Mouse (Mus musculus) intestine, postnatal 0 days (tissue): ENCODE data around the gene Tmprss3. TPM values are rescaled to one million over a fixed set of nuclear protein-coding genes. Genes with fewer than 3 reads are reported as not detected.

ENCODE experiments used
- ATAC-seq: fragments of 200-750 bp; cut with Nextera tagmentation; 2 replicates; pipeline ENCODE4 v1.8.0; 2017; ENCODE audit warnings: mild to moderate bottlenecking, moderate TSS enrichment, moderate library complexity
- H3K27ac ChIP-seq: fragments of 300-500 bp; sonication (generic); 2 replicates; pipeline ENCODE4 v1.5.1; 2014; ENCODE audit warnings: mild to moderate bottlenecking, low read depth, low read length, moderate library complexity
- H3K27me3 ChIP-seq: fragments of 300-500 bp; sonication (generic); replicated peaks from 2 replicates; pipeline ENCODE4 v1.6.1; 2014; ENCODE audit warnings: low read length, mixed read lengths; ENCODE audit not compliant: control insufficient read depth, insufficient read depth
- H3K36me3 ChIP-seq: fragments of 300-500 bp; sonication (generic); 2 replicates; pipeline ENCODE4 v1.6.1; 2014; ENCODE audit warnings: mild to moderate bottlenecking, moderate library complexity; ENCODE audit not compliant: control insufficient read depth, insufficient read depth
- H3K4me1 ChIP-seq: fragments of 300-500 bp; sonication (generic); replicated peaks from 2 replicates; pipeline ENCODE4 v1.6.1; 2014; ENCODE audit warnings: antibody characterized with exemption, low read length, mixed read lengths; ENCODE audit not compliant: control insufficient read depth, insufficient read depth
- H3K4me2 ChIP-seq: fragments of 300-500 bp; sonication (generic); replicated peaks from 2 replicates; pipeline ENCODE4 v1.6.1; 2014; ENCODE audit warnings: low read depth, mild to moderate bottlenecking, moderate library complexity
- H3K4me3 ChIP-seq: fragments of 300-500 bp; sonication (generic); 2 replicates; pipeline ENCODE4 v1.5.1; 2014; ENCODE audit warnings: low read depth, low read length
- H3K9ac ChIP-seq: fragments of 300-500 bp; sonication (generic); 2 replicates; pipeline ENCODE4 v1.6.1; 2014; ENCODE audit warnings: mild to moderate bottlenecking, low read depth, low read length
- H3K9me3 ChIP-seq: fragments of 300-500 bp; sonication (generic); 2 replicates; pipeline ENCODE4 v1.6.1; 2016; ENCODE audit warnings: mixed run types; ENCODE audit not compliant: control insufficient read depth
- CTCF ChIP-seq: sonication (generic); IDR thresholded peaks from 2 replicates; pipeline ENCODE4 v1.5.1; 2016; ENCODE audit warnings: low read depth, mild to moderate bottlenecking, control low read depth, antibody characterized with exemption, moderate library complexity
- WGBS: fragments of 180-500 bp; shearing (Covaris S2); extraction: QIAGEN DNeasy Blood & Tissue Kit; methylation state at CpG from one replicate; pipeline ENCODE4 v1.1.7; 2014; 5-methylcytosine and 5-hydroxymethylcytosine counted together
- polyA plus RNA-seq: library from polyadenylated mRNA; unstranded; fragments of >200 nt; fragmentation: Nextera tagmentation; extraction: Ambion mirVana; gene quantifications from 2 replicates; pipeline ENCODE4 v1.2.1, GENCODE M21; 2015

Gene Tmprss3
- polyA plus RNA-seq, 1 experiment from 2014 or later: 0.04 TPM

- Histone ChIP-seq H3K4me3 (no peak overlapping the region), H3K9ac (no peak overlapping the region), H3K4me2 (no peak overlapping the region), H3K4me1 (no peaks in the 10 kb centered on the region), H3K9me3 (no peaks in the 10 kb centered on the region), H3K27me3 (no peaks in the 10 kb centered on the region), H3K27ac (no peak overlapping the region), H3K36me3 (no peaks in the 10 kb centered on the region)
- no peak for ATAC-seq
- TF ChIP-seq CTCF: peak; percentile 53
- 90% methylated on average over 1 of the region's 1 CpGs for WGBS
Observed at GRCm38 (mm10) chr17:31235915-31236314, 37.1 kb upstream of the Tmprss3 start.

- TF ChIP-seq CTCF: no peak
- Histone ChIP-seq H3K27me3 (no peaks in the 10 kb centered on the region), H3K4me2 (no peak overlapping the region), H3K27ac (no peak overlapping the region), H3K9me3 (no peaks in the 10 kb centered on the region), H3K4me3 (no peak overlapping the region), H3K36me3 (no peaks in the 10 kb centered on the region), H3K9ac (no peak overlapping the region), H3K4me1 (no peaks in the 10 kb centered on the region)
- no peak for ATAC-seq
- 58% methylated on average over 8 of the region's 8 CpGs for WGBS
Observed at GRCm38 (mm10) chr17:31232251-31233010, 33.7 kb upstream of the Tmprss3 start.

GRCm38 (mm10) chr17:31231780-31232179 is 33.0 kb upstream of the Tmprss3 start:
- H3K9me3 ChIP-seq: no peaks in the 10 kb centered on the region
- no peaks in the 10 kb centered on the region for H3K4me1 ChIP-seq

GRCm38 (mm10) chr17:31226931-31227330 is 28.2 kb upstream of the Tmprss3 start:
- no peaks in the 10 kb centered on the region for H3K27me3 ChIP-seq
- no peak for TF ChIP-seq CTCF
- no peaks in the 10 kb centered on the region for H3K9me3 ChIP-seq
- no peaks in the 10 kb centered on the region for H3K36me3 ChIP-seq
- H3K4me1 ChIP-seq: no peaks in the 10 kb centered on the region
- 75% methylated on average over 7 of the region's 7 CpGs for WGBS
- no peak for ATAC-seq
- no peak overlapping the region for H3K9ac ChIP-seq
- H3K4me3 ChIP-seq: no peak overlapping the region
- H3K27ac ChIP-seq: no peak overlapping the region
- H3K4me2 ChIP-seq: no peak overlapping the region

More at GRCm38 (mm10) chr17:31231780-31232179, 33.0 kb upstream of the Tmprss3 start:
- H3K4me3 ChIP-seq: no peak overlapping the region
- ATAC-seq: no peak
- no peaks in the 10 kb centered on the region for H3K27me3 ChIP-seq
- no peak overlapping the region for H3K27ac ChIP-seq
- 53% methylated on average over 6 of the region's 6 CpGs for WGBS
- H3K9ac ChIP-seq: no peak overlapping the region
- no peak for TF ChIP-seq CTCF
- H3K36me3 ChIP-seq: no peaks in the 10 kb centered on the region
- no peak overlapping the region for H3K4me2 ChIP-seq

GRCm38 (mm10) chr17:31226368-31226767 is 27.6 kb upstream of the Tmprss3 start:
- Histone ChIP-seq H3K27ac (no peak overlapping the region), H3K27me3 (no peaks in the 10 kb centered on the region), H3K36me3 (no peaks in the 10 kb centered on the region), H3K9me3 (no peaks in the 10 kb centered on the region), H3K9ac (no peak overlapping the region), H3K4me1 (no peaks in the 10 kb centered on the region), H3K4me3 (no peak overlapping the region), H3K4me2 (no peak overlapping the region)
- 60% methylated on average over 3 of the region's 3 CpGs for WGBS
- ATAC-seq: no peak
- no peak for TF ChIP-seq CTCF

- no peaks in the 10 kb centered on the region for H3K4me1 ChIP-seq
- H3K4me2 ChIP-seq: no peak overlapping the region
- H3K27me3 ChIP-seq: no peaks in the 10 kb centered on the region
- TF ChIP-seq CTCF: no peak
- ATAC-seq: no peak
- H3K9ac ChIP-seq: no peak overlapping the region
- no peaks in the 10 kb centered on the region for H3K36me3 ChIP-seq
- H3K4me3 ChIP-seq: no peak overlapping the region
- no peaks in the 10 kb centered on the region for H3K9me3 ChIP-seq
- no peak overlapping the region for H3K27ac ChIP-seq
- 71% methylated on average over 8 of the region's 8 CpGs for WGBS
Observed at GRCm38 (mm10) chr17:31224591-31224990, 25.8 kb upstream of the Tmprss3 start.
